Mouse (Mus musculus) ES-Bruce4 (cell line): ENCODE measurements around the gene Rnf121. TPM values are rescaled to one million over a fixed set of nuclear protein-coding genes. Genes with fewer than 3 reads are reported as not detected.
"Not testable (repeated sequence)": the region's sequence is repeated elsewhere in the genome, so short reads cannot be mapped to it uniquely, and the experiment has no call there.

Source experiments
- H3K27ac ChIP-seq: 2 replicates; pipeline ENCODE4 v1.5.1; 2012; ENCODE audit warnings: low read length, inconsistent platforms; ENCODE audit not compliant: insufficient read depth
- H3K27me3 ChIP-seq: 2 replicates; pipeline ENCODE4 v1.6.1; 2012; ENCODE audit warnings: mild to moderate bottlenecking, low read length, inconsistent platforms; ENCODE audit not compliant: control insufficient read depth, poor library complexity, insufficient read depth, severe bottlenecking
- H3K36me3 ChIP-seq: 2 replicates; pipeline ENCODE4 v1.6.1; 2012; ENCODE audit warnings: inconsistent platforms, mild to moderate bottlenecking, low read length, moderate library complexity; ENCODE audit not compliant: control insufficient read depth, poor library complexity, insufficient read depth, severe bottlenecking
- H3K4me1 ChIP-seq: one replicate; pipeline ENCODE4 v1.8.1; 2011; ENCODE audit warnings: low read length; ENCODE audit not compliant: control insufficient read depth, insufficient read depth
- H3K4me3 ChIP-seq: 2 replicates; pipeline ENCODE4 v1.5.1; 2011; ENCODE audit warnings: low read depth, mild to moderate bottlenecking, low read length
- H3K9ac ChIP-seq: 2 replicates; pipeline ENCODE4 v1.6.1; 2012; ENCODE audit warnings: low read depth, mild to moderate bottlenecking, inconsistent platforms; ENCODE audit not compliant: poor library complexity, severe bottlenecking
- H3K9me3 ChIP-seq: replicated peaks from 2 replicates; pipeline ENCODE4 v1.6.1; 2012; ENCODE audit warnings: mild to moderate bottlenecking, low read length, inconsistent platforms; ENCODE audit not compliant: control insufficient read depth, poor library complexity, insufficient read depth, severe bottlenecking
- CTCF ChIP-seq: IDR thresholded peaks from one replicate; pipeline ENCODE4 v1.8.1; 2011; ENCODE audit warnings: low read depth, low read length
- EP300 ChIP-seq: IDR thresholded peaks from 2 replicates; pipeline ENCODE4 v1.6.1; 2011; ENCODE audit warnings: low read depth, low read length; ENCODE audit not compliant: insufficient read depth
- POLR2A ChIP-seq: IDR thresholded peaks from one replicate; pipeline ENCODE4 v1.8.1; 2011; ENCODE audit warnings: low read length; ENCODE audit not compliant: insufficient read depth
- polyA plus RNA-seq: library from polyadenylated mRNA; stranded (reverse); fragments of >200 nt; gene quantifications from 2 replicates; pipeline ENCODE4 v1.2.4, GENCODE M21; 2011; ENCODE audit warnings: low read depth; ENCODE audit not compliant: missing spikeins, insufficient read depth, insufficient read length

The Rnf121 gene
- polyA plus RNA-seq, 1 experiment: 27.1 TPM

DNA sequence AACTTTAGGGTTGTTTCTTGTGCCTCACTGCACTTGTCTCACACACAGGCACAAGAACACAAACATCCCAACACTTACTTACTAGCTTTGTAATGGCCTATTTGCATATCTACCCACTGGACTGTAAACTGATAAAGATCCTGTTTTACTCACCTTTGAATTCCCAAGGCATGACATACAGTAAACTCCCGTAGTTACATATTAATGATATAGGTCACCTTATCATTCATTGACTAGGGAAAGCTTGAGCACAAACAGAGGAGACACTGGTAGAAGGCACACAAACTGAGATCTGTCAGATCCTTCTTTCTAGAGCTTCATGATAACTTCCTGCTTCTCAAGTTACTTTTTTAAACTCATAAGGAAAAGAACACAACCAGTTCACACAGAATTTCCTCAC is 3.1 kb downstream of the Rnf121 start:
- H3K4me1 ChIP-seq: no peaks in the 10 kb centered on the region
- H3K27me3 ChIP-seq: no peaks in the 10 kb centered on the region
- no peaks in the 10 kb centered on the region; the same call in 1 of the 2 replicates for H3K36me3 ChIP-seq
- TF ChIP-seq CTCF: no peak
- TF ChIP-seq POLR2A: no peak
- TF ChIP-seq EP300: no peak
- H3K9ac ChIP-seq: no peak overlapping the region
- H3K9me3 ChIP-seq: no peaks in the 10 kb centered on the region
- no peak overlapping the region for H3K27ac ChIP-seq
- no peak overlapping the region for H3K4me3 ChIP-seq

DNA sequence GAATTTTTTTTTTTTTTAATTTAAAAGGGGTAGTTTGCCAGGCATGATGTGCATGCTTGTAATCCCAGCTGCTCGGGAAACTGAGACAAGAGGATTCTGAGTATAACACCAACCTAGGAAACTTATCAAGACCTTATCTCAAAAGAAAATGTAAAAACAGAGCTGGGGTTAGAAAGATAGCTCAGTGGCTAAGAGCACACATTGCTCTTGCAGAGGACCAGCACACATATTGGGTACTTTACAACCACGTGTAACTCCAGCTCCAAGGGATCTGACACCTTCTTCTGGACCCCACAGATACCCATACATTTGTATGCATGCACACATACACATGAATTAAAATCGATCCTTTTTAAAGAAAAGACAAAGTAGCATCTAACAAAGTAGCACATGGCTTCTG is 3.9 kb downstream of the Rnf121 start:
- TF ChIP-seq CTCF: no peak
- TF ChIP-seq POLR2A: no peak
- no peak for TF ChIP-seq EP300
- H3K4me1 ChIP-seq: no peaks in the 10 kb centered on the region
- H3K9ac ChIP-seq: no peak overlapping the region
- no peaks in the 10 kb centered on the region; the same call in 1 of the 2 replicates for H3K36me3 ChIP-seq
- H3K27ac ChIP-seq: no peak overlapping the region
- H3K4me3 ChIP-seq: no peak overlapping the region
- H3K27me3 ChIP-seq: no peaks in the 10 kb centered on the region
- no peaks in the 10 kb centered on the region for H3K9me3 ChIP-seq

- not testable (repeated sequence) for H3K4me1 ChIP-seq, H3K27me3 ChIP-seq, H3K9ac ChIP-seq, H3K27ac ChIP-seq, H3K9me3 ChIP-seq, H3K36me3 ChIP-seq, H3K4me3 ChIP-seq
Observed at GRCm38 (mm10) chr7:102048524-102048923, 16.7 kb downstream of the Rnf121 start.

DNA sequence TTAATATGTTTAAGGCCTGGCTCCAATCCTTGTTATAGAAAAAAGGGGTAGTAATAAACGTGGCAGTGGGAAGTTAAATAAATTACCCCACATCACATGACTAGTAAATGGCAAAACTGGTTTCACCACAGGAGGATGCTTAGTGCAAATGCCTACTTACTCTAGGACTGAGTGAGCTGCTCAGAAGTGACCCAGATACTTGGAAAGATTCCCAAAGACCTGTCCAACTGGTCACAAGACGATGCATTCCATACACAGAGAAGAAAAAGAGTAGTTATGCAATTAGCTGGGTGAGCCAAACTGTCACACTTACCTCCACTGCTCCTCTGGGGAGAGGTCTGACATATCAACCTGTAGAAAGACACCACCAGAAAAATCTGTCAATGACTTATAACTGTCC is 23.0 kb downstream of the Rnf121 start:
- no peak overlapping the region for H3K9ac ChIP-seq
- peaks cover 24% of the 10 kb centered on the region for H3K36me3 ChIP-seq
- H3K4me1 ChIP-seq: no peaks in the 10 kb centered on the region
- no peaks in the 10 kb centered on the region for H3K9me3 ChIP-seq
- no peaks in the 10 kb centered on the region for H3K27me3 ChIP-seq
- no peak overlapping the region for H3K27ac ChIP-seq
- no peak overlapping the region for H3K4me3 ChIP-seq
- TF ChIP-seq POLR2A: no peak
- TF ChIP-seq CTCF: no peak
- TF ChIP-seq EP300: no peak

DNA sequence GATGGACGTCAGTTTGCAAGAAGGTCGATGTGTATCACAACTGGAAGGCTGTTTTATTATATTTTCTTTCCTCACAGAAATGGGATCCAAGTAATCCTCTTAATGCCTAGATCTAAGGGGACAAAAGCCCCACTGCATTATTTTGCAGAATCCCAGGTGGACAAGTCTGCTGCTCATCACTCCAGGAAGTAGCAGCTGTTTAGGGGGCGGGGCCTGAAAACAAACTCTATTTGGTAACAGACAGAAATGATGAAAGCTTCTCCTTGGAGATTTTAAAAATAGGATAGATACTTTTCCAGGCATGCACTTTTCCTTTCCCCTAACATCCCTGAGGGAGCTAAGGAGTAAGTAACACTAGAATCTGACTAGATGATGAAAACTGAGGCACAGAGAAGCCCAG is 28.0 kb downstream of the Rnf121 start:
- H3K4me1 ChIP-seq: no peaks in the 10 kb centered on the region
- H3K27me3 ChIP-seq: no peaks in the 10 kb centered on the region
- H3K4me3 ChIP-seq: no peak overlapping the region
- no peak overlapping the region for H3K9ac ChIP-seq
- TF ChIP-seq POLR2A (no peak), CTCF (no peak)
- H3K27ac ChIP-seq: no peak overlapping the region
- peaks cover 42% of the 10 kb centered on the region for H3K36me3 ChIP-seq
- H3K9me3 ChIP-seq: no peaks in the 10 kb centered on the region

DNA sequence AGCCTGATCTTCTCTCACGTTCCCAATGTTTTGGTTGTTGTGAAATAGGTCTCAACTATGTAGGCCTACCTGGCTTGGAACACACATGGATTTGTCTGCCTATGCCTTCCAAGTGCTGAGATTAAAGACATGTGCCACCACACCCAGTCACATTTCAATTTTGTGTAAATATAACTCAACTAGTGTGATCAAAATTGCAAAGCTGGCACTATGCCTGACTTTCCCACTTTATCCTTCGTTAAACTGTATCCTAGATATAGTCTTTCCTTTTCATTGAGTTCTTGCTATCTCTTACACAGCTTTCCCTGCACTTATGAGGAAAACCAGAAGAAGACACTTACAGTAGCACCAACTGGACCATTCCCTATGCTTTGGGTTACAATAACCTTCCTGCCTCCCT is 29.7 kb downstream of the Rnf121 start:
- H3K27me3 ChIP-seq: no peaks in the 10 kb centered on the region
- no peak overlapping the region for H3K4me3 ChIP-seq
- TF ChIP-seq POLR2A (no peak), EP300 (no peak), CTCF (no peak)
- peaks cover 45% of the 10 kb centered on the region for H3K36me3 ChIP-seq
- no peaks in the 10 kb centered on the region for H3K4me1 ChIP-seq
- no peaks in the 10 kb centered on the region for H3K9me3 ChIP-seq
- no peak overlapping the region for H3K27ac ChIP-seq
- no peak overlapping the region for H3K9ac ChIP-seq

- Histone ChIP-seq H3K36me3 (peaks cover 45% of the 10 kb centered on the region), H3K9me3 (no peaks in the 10 kb centered on the region), H3K4me3 (no peak overlapping the region), H3K4me1 (no peaks in the 10 kb centered on the region), H3K27ac (no peak overlapping the region), H3K27me3 (no peaks in the 10 kb centered on the region), H3K9ac (no peak overlapping the region)
- TF ChIP-seq EP300: no peak
- TF ChIP-seq CTCF: no peak
- no peak for TF ChIP-seq POLR2A
Observed at GRCm38 (mm10) chr7:102034904-102035303, 30.4 kb downstream of the Rnf121 start.
